18 mouse cellular contexts compared by ENCODE assay signal in genomic region chr6:113655475-113655874, GRCm38 (mm10). TPM values are rescaled to one million over a fixed set of nuclear protein-coding genes. Genes with fewer than 3 reads are reported as not detected.
"Had no signal": no experiment of that assay in that cellular context is flagged by ENCODE, and none has a peak within 500 bp of the region (broad histone marks: within the 10 kb centered on the region; RNA-seq: fewer than 3 reads in every experiment).

No protein-coding gene starts in this region.

- H3K36me3 ChIP-seq: limb, embryonic 10.5 days; limb, embryonic 13.5 days; midbrain, embryonic 12.5 days; midbrain, embryonic 15.5 days; neural tube, embryonic 13.5 days; stomach, embryonic 15.5 days had no signal

- DNase-seq: layer of hippocampus, adult 9-11 months; lung, adult 2 months; retina, postnatal 1 day; right cerebral cortex, postnatal 25 days; thymus, postnatal 25 days had no signal

- H3K27me3 ChIP-seq: limb, embryonic 13.5 days; liver, embryonic 12.5 days; liver, embryonic 15.5 days; midbrain, embryonic 12.5 days; midbrain, embryonic 15.5 days; neural tube, embryonic 13.5 days; stomach, embryonic 15.5 days had no signal

- H3K4me3 ChIP-seq: limb, embryonic 10.5 days; limb, embryonic 13.5 days; liver, embryonic 12.5 days; liver, embryonic 15.5 days; midbrain, embryonic 12.5 days; midbrain, embryonic 15.5 days; neural tube, embryonic 13.5 days; stomach, embryonic 15.5 days had no signal

- H3K27ac ChIP-seq: kidney, postnatal 0 days; limb, embryonic 10.5 days; limb, embryonic 13.5 days; liver, embryonic 12.5 days; liver, embryonic 15.5 days; midbrain, embryonic 12.5 days; midbrain, embryonic 15.5 days; neural tube, embryonic 13.5 days; stomach, embryonic 15.5 days had no signal

- H3K4me1 ChIP-seq: limb, embryonic 13.5 days; midbrain, embryonic 12.5 days; midbrain, embryonic 15.5 days; neural tube, embryonic 13.5 days; stomach, embryonic 15.5 days had no signal

RNA-seq across cellular contexts. Expression of gene Fancd2os, which starts 55.0 kb away (rescaled TPM):
- total RNA-seq: left cerebral cortex, adult 18-20 months; megakaryocyte, adult 5-6 weeks; neutrophil, adult 5-6 weeks had no signal
- polyA plus RNA-seq: intestine, postnatal 0 days; limb, embryonic 13.5 days; liver, embryonic 15.5 days; lung, adult 2 months; midbrain, embryonic 12.5 days had no signal
